Mouse (Mus musculus) lung, embryonic 15.5 days (tissue): ENCODE measurements around the gene Hspa1a. TPM values are rescaled to one million over a fixed set of nuclear protein-coding genes. Genes with fewer than 3 reads are reported as not detected.
"Not testable (repeated sequence)": the region's sequence is repeated elsewhere in the genome, so short reads cannot be mapped to it uniquely, and the experiment has no call there.

Experiments
- ATAC-seq: fragments of 200-750 bp; cut with Nextera tagmentation; 2 replicates; pipeline ENCODE4 v1.8.0; 2017; ENCODE audit warnings: moderate number of reproducible peaks, borderline replicate concordance; ENCODE audit not compliant: low FRiP score, low TSS enrichment; ENCODE audit errors: extremely low read depth
- H3K27ac ChIP-seq: fragments of 300-500 bp; sonication (generic); 2 replicates; pipeline ENCODE4 v1.5.1; 2015; ENCODE audit warnings: moderate library complexity, mild to moderate bottlenecking, inconsistent platforms
- H3K27me3 ChIP-seq: fragments of 300-500 bp; sonication (generic); 2 replicates; pipeline ENCODE4 v1.6.1; 2015; ENCODE audit warnings: inconsistent platforms
- H3K36me3 ChIP-seq: fragments of 300-500 bp; sonication (generic); 2 replicates; pipeline ENCODE4 v1.6.1; 2015; ENCODE audit warnings: inconsistent platforms
- H3K4me1 ChIP-seq: fragments of 300-500 bp; sonication (generic); 2 replicates; pipeline ENCODE4 v1.6.1; 2015; ENCODE audit warnings: inconsistent platforms
- H3K4me2 ChIP-seq: fragments of 300-500 bp; sonication (generic); 2 replicates; pipeline ENCODE4 v1.6.1; 2015; ENCODE audit warnings: inconsistent platforms, mild to moderate bottlenecking, moderate library complexity
- H3K4me3 ChIP-seq: fragments of 300-500 bp; sonication (generic); 2 replicates; pipeline ENCODE4 v1.5.1; 2015; ENCODE audit warnings: mild to moderate bottlenecking, inconsistent platforms
- H3K9ac ChIP-seq: fragments of 300-500 bp; sonication (generic); 2 replicates; pipeline ENCODE4 v1.6.1; 2015; ENCODE audit warnings: inconsistent platforms
- H3K9me3 ChIP-seq: fragments of 300-500 bp; sonication (generic); 2 replicates; pipeline ENCODE4 v1.6.1; 2016; ENCODE audit warnings: inconsistent platforms
- WGBS: fragments of 180-500 bp; shearing (Covaris S2); methylation state at CpG from one replicate; pipeline ENCODE4 v1.1.7; 2015; 5-methylcytosine and 5-hydroxymethylcytosine counted together
- polyA plus RNA-seq: library from polyadenylated mRNA; unstranded; fragments of >200 nt; fragmentation: Nextera tagmentation; extraction: Ambion mirVana; gene quantifications from 2 replicates; pipeline ENCODE4 v1.2.1, GENCODE M21; 2015

The Hspa1a gene
- polyA plus RNA-seq, 1 experiment from 2014 or later: 3.4 TPM

DNA sequence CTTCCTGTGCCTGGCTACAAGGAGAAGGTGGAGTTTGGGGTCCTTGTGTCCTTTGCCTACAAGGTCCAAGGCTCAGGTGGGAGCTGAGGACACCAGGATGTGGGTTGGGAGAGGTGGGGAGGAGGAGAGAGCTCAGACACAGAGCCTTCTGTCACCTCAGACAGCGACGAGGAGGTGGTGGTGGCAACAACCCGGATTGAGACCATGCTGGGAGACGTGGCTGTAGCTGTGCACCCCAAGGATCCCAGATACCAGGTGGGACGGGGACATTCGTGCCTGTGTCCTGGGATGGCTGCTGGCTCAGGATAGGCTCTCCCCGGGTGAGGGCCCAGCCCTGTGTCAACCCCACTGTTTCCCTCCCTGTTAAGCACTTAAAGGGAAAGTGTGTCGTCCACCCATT is 39.5 kb upstream of the Hspa1a start:
- Histone ChIP-seq H3K36me3 (peaks cover 98% of the 10 kb centered on the region), H3K27me3 (no peaks in the 10 kb centered on the region), H3K27ac (no peak overlapping the region), H3K4me1 (no peaks in the 10 kb centered on the region), H3K4me3 (no peak overlapping the region), H3K9ac (no peak overlapping the region), H3K9me3 (no peaks in the 10 kb centered on the region), H3K4me2 (no peak overlapping the region)
- 92% methylated on average over 8 of the region's 8 CpGs for WGBS
- ATAC-seq: no peak

DNA sequence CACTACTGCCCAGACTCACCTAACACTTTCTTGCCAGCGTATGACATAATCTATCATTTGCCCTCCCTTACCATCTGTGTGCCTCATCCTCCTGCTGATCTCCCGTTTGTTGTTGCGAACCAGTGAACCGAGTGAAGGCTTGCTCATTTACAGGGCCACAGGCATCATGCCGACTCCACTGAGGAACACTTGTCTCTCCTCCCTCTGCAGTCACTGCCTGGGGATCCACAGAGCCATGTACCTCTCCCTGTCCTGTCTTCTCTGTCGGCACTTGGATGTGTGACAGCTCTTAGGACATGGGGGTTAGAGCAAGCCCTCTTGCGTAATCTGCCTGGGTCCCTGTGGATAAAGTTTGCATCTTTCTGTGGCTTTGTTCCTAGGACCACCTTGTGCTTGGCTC is 37.6 kb upstream of the Hspa1a start:
- Histone ChIP-seq H3K4me3 (no peak overlapping the region), H3K27me3 (no peaks in the 10 kb centered on the region), H3K36me3 (peaks cover 97% of the 10 kb centered on the region), H3K4me2 (no peak overlapping the region), H3K4me1 (no peaks in the 10 kb centered on the region), H3K9ac (no peak overlapping the region), H3K27ac (no peak overlapping the region), H3K9me3 (no peaks in the 10 kb centered on the region)
- ATAC-seq: no peak
- WGBS: 84% methylated on average over 7 of the region's 7 CpGs

DNA sequence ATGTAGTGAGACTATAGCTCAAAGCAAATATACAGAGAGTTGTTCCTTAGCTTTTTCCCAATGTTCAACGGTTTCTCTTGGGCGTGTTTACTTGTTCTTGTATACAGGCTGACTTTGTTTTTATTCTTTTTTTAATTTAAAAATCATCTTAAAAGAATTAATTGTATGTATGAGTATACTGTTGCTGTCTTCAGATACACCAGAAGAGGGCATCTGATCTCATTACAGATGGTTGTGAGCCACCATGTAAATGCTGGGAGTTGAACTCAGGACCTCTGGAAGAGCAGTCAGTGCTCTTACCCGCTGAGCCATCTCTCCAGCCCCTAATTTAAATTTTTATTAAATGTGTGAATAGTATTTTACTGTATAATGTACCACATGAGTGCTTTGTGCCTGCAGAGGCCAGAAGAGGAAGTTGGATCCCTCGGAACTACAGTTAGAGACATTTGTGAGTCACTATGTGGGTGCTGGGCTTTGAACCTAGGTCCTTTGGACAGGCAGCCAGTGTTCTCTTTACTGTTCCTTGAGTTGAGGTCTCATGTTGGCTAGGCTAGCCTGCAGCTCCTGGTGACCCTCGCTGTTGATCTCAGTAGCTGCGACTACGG is 35.5 kb upstream of the Hspa1a start:
- no peak for ATAC-seq
- Histone ChIP-seq H3K4me2 (no peak overlapping the region), H3K4me3 (no peak overlapping the region), H3K9ac (no peak overlapping the region), H3K36me3 (peaks cover 83% of the 10 kb centered on the region), H3K27ac (no peak overlapping the region), H3K27me3 (no peaks in the 10 kb centered on the region), H3K4me1 (peaks cover 11% of the 10 kb centered on the region), H3K9me3 (no peaks in the 10 kb centered on the region)
- WGBS: 93% methylated on average over 7 of the region's 7 CpGs

DNA sequence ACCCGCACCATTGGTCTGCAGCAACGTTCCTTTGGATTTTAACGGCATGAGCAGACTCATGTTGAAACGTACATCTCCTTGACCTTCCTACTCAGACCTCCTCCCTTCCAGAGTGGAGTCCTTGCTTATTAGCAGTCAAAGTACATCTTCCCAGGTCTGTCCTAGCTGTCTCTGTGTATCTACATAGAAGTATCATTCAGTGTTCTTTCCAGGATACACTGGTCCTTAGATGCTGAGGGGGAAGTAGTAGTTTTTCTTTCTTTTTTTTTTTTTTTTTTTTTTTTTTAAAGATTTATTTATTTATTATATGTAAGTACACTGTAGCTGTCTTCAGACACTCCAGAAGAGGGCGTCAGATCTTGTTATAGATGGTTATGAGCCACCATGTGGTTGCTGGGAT is 33.9 kb upstream of the Hspa1a start:
- H3K4me1 ChIP-seq: peaks cover 16% of the 10 kb centered on the region

DNA sequence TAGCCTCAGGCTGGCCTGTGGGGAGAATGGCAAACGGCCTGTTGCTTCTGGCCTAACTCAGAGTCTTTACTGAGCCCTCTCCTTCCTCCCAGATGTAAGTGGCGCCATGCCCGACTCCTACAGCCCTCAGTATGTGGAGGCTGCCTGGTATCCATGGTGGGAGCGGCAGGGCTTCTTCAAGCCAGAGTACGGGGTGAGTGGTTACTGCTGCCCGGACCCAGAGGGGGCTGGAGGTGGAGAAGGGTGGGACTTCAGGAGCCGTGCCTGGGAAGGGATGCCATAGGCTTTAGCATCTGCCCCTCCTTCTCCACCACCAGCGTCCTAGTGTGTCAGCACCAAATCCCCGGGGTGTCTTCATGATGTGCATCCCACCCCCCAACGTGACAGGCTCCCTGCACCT is 33.2 kb upstream of the Hspa1a start:
- no peak overlapping the region for H3K4me2 ChIP-seq
- ATAC-seq: no peak
- peaks cover 16% of the 10 kb centered on the region for H3K4me1 ChIP-seq
- H3K27ac ChIP-seq: no peak overlapping the region
- no peak overlapping the region for H3K9ac ChIP-seq
- no peaks in the 10 kb centered on the region for H3K27me3 ChIP-seq
- 91% methylated on average over 10 of the region's 10 CpGs for WGBS
- H3K36me3 ChIP-seq: peaks cover 60% of the 10 kb centered on the region
- no peak overlapping the region for H3K4me3 ChIP-seq
- H3K9me3 ChIP-seq: no peaks in the 10 kb centered on the region

More for the DNA sequence above, 33.9 kb upstream of the Hspa1a start:
- not testable (repeated sequence) for H3K27ac ChIP-seq, H3K9me3 ChIP-seq, H3K27me3 ChIP-seq, H3K4me3 ChIP-seq, ATAC-seq, H3K4me2 ChIP-seq, H3K9ac ChIP-seq
- peaks cover 67% of the 10 kb centered on the region for H3K36me3 ChIP-seq
- WGBS: 87% methylated on average over 5 of the region's 5 CpGs

DNA sequence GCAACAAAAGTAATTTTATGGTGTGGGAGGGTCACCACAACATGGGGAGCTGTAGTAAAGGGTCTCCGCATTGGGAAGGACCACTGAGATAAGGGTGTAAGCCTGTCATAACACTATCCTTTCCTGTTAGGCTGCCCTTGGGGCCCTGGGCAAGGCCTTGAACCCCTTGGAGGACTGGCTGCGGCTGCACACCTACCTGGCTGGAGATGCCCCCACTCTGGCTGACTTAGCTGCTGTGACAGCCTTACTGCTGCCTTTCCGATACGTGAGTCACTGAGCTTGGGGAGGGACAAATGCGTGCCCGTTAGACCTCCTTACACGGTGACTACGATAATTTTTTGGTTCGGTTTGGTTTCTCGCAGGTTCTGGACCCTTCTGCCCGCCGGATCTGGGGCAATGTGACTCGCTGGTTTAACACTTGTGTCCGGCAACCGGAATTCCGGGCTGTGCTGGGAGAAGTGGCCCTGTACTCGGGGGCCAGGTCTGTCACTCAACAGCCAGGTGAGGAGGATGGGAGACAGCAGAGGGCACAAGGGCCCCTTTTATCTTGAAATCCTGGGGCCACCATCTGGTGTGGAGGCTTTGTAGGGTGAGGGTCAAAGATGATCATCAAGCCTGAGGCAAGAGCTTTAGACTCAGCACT is 32.2 kb upstream of the Hspa1a start:
- Histone ChIP-seq H3K27me3 (no peaks in the 10 kb centered on the region), H3K9ac (0 out of 2 replicates have a peak overlapping the region, but pooled peaks have one; percentile 1), H3K9me3 (no peaks in the 10 kb centered on the region), H3K4me2 (no peak overlapping the region), H3K36me3 (peaks cover 50% of the 10 kb centered on the region), H3K4me1 (peaks cover 25% of the 10 kb centered on the region), H3K4me3 (no peak overlapping the region), H3K27ac (no peak overlapping the region)
- no peak for ATAC-seq
- WGBS: 91% methylated on average over 17 of the region's 17 CpGs

DNA sequence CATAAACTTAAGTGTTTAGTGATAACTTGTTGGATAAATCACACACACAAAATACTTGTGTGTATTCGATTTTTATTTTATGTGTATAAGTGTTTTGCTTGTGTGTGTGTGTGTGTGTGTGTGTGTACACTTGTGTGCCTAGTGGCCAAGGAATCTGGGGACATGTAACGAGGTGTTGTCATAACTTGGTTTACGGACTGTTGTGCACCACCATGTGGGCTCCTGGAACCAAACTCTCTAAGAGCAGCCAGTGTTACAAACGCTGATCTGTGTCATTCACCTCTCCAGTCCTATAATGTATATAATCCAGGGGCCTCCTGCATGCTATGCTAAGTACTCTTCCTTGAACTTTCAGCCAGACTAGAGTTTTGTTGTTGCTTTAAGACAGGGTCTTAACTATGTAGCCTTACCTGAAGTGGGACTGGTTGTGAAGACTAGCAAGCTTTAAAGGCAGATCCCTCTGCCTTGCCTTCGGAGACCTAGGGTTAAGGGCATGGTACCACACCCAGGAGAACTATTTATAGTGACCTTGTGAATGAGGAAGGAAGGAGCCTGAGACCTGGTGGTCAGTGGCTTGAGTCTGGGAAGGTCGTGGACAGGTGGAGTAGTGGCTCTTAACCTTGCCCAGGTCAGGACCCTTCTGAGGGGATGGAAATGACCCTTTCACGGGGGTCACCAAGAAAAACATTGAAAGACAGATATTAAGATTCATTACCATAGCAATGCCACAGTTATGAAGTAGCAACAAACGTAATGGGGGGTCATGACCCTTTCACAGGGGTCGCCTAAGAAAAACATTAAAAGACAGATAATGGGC is 31.3 kb upstream of the Hspa1a start:
- no peaks in the 10 kb centered on the region for H3K9me3 ChIP-seq
- H3K9ac ChIP-seq: peak overlapping the region; percentile 77
- peak overlapping the region; percentile 62; the same call in 1 of the 2 replicates for H3K4me3 ChIP-seq
- 44% methylated on average over 9 of the region's 9 CpGs for WGBS
- peaks cover 35% of the 10 kb centered on the region for H3K4me1 ChIP-seq
- H3K36me3 ChIP-seq: peaks cover 49% of the 10 kb centered on the region
- no peak overlapping the region for H3K27ac ChIP-seq
- H3K27me3 ChIP-seq: no peaks in the 10 kb centered on the region
- ATAC-seq: no peak
- H3K4me2 ChIP-seq: peak overlapping the region; percentile 85

DNA sequence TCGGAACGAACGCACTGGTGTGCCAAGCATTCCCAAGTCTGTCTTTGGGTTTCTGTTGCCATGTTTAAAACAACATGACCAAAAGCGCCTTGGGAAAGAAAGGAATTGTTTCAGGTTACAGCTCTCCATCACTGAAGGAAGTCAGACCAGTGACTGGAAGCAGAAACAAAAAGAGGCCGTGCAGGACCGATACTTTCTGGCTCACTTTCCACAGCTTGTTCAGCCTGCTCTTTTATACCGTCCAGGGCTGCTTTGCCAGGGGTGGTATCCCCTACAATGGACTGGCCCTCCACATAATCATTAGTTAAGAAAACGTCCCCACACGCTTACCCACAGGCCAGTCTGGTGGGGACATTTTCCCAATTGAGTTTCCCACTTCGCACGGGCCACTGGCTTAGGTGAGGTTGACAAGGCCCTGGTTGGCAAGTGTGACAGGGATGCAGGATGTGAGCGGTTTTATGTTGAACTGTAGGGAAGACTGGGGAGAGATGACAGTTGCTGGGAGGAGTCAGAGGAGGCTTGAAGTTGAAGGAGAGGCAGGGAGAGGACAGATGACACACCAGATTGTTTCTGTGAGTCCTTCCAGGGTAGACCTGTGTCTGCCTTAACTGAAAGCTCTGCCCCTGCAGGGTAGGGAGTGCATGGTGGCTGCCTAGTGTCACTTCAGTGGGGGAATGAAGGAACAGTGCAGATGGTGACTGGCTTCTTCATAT is 30.4 kb upstream of the Hspa1a start:
- peak overlapping the region; percentile 85 for H3K4me2 ChIP-seq
- H3K9ac ChIP-seq: peak overlapping the region; percentile 77
- no peaks in the 10 kb centered on the region for H3K27me3 ChIP-seq
- H3K9me3 ChIP-seq: no peaks in the 10 kb centered on the region
- peaks cover 44% of the 10 kb centered on the region for H3K4me1 ChIP-seq
- H3K27ac ChIP-seq: peak overlapping the region; percentile 96
- no peak for ATAC-seq
- H3K36me3 ChIP-seq: peaks cover 49% of the 10 kb centered on the region
- peak overlapping the region; percentile 62 for H3K4me3 ChIP-seq
- 4% methylated on average over 12 of the region's 12 CpGs for WGBS

DNA sequence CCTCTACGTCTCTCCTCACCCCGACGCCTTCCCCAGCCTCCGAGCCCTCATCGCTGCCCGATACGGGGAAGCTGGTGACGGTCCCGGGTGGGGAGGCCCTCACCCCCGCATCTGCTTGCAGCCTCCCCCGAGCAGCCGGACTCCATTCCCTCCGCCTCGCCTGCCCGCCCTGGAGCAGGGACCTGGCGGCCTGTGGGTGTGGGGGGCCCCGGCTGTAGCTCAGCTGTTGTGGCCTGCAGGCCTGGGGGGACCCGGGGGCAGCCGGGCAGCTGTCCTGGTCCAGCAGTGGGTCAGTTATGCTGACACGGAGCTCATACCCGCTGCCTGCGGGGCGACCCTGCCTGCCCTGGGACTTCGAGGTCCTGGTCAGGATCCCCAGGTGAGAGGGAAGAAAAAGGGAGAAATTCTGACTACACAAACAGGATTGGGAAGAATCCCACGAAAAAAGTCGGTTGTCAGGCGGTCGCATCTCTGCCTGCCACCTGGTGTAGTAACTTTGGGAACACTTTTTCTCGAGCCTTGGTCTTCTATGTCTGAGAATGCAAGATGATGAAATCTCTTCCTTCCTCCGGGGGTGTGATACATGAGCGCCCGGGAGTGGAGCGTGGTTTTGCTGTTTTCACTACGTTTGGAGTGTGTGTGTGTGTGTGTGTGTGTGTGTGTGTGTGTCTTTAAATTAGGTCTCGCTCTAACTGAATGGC is 29.6 kb upstream of the Hspa1a start:
- Histone ChIP-seq H3K27me3 (no peaks in the 10 kb centered on the region), H3K4me2 (peak overlapping the region; percentile 85), H3K9me3 (no peaks in the 10 kb centered on the region), H3K36me3 (peaks cover 49% of the 10 kb centered on the region), H3K4me3 (peak overlapping the region; percentile 62), H3K27ac (peak overlapping the region; percentile 96), H3K9ac (peak overlapping the region; percentile 77), H3K4me1 (peaks cover 50% of the 10 kb centered on the region)
- under 1% methylated on average over 35 of the region's 35 CpGs for WGBS
- no peak for ATAC-seq

DNA sequence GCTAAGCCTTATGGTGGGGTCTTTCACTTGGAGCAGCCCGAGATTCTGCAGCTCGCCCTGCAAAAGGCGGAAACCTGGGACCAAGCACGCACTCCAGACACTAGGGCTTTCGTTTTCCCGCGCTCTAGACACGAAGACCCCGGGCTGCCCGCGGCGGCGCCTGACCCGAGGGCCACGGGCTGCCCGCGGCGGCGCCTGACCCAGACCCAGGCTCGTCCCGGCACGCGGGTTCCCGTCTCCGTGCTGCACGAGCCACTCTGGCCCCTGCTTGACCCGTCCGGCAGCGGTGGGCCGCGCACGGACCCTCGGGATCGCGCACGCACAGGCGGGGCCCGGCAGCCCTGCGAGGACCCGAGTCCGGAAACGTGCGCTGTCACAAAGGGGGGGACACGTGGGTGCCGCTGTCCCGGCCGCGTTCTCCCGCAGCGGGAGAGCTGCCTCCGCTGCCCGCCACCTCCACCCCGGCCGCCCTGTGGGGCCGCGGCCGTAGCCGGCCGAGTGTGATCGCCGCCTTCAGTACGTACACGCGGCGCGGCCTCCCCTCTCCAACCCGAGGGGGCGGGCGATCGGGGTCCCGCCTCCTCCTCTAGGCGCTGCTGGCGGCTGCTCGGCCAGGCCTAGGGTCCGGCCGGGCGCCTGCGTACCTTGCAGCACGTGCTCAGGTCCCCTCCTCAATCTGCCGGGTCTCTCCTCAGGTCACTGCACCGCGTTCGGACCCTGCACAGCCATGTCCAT is 28.9 kb upstream of the Hspa1a start, which contains the start of gene Vars:
TSS of gene Vars (plus strand) at position 271 of the 735 bp plus-strand sequence.
- peaks cover 48% of the 10 kb centered on the region for H3K36me3 ChIP-seq
- peak within 1 kb of the TSS; percentile 96 for H3K27ac ChIP-seq
- peak; percentile 92 for ATAC-seq
- H3K9ac ChIP-seq: peak within 1 kb of the TSS; percentile 77
- H3K4me2 ChIP-seq: peak within 1 kb of the TSS; percentile 85
- peak within 1 kb of the TSS; percentile 62 for H3K4me3 ChIP-seq
- H3K4me1 ChIP-seq: peaks cover 50% of the 10 kb centered on the region
- under 1% methylated on average over 83 of the region's 83 CpGs for WGBS
- no peaks in the 10 kb centered on the region for H3K27me3 ChIP-seq
- H3K9me3 ChIP-seq: no peaks in the 10 kb centered on the region
